In the genomic region with DNA sequence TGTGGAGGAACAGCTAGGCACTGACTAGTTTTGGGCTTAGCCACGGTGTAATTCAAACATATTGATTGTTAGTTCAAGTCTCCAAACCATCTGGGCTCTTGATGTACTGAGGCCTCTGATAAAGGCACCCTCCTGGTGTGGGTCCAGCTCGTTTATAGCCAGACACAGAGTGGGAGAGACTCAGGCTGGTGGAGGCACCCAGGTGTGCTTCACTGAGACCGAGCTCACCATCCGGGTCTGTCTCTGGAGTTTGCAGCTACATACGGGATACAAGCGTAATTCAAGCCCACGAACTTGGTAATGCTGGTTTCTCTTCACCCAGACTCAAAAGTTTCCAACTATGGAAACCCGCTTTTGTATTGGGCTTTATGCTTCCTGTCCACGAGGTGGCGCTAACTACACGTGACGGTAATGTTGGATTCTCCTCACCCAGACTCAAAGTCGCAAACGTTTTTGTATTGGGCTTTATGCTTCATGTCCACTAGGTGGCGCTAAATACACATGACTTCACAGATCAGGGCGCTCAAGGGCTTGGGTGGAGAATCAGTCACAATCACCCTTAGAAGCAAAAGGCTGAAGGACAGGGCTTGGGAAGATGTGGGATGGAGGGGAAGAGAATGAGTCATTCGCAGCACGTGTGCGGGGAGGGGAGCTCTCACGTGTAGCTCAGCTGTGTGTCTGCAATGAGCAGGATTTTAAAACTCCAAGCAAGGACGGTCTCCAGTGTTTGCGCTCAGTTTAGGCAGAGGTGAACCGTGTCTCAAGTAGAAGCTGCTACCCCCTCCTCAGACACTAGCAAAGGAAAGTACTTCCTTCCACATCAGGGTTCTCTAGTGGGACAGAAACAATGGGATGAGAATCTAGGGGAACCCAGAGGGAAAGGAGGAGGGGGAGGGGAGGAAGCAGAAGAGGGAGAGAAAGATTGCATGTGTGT, we compare ENCODE assay signal across 8 mouse cellular contexts. TPM values are rescaled to one million over a fixed set of nuclear protein-coding genes. Genes with fewer than 3 reads are reported as not detected.
DNase-seq lines count a peak whose midpoint lies in the region; ATAC-seq and TF ChIP-seq lines count a peak whose summit lies in the region.

No protein-coding gene starts in this region.

- ATAC-seq in erythroblast, adult 5-6 weeks (replicated peaks; ENCODE audit: low FRiP score, poor library complexity, severe bottlenecking): peak; percentile 76
- peak; percentile 78 for ATAC-seq in kidney, embryonic 14.5 days (ENCODE audit: low FRiP score, low TSS enrichment)
- peak; percentile 91 for ATAC-seq in limb, embryonic 14.5 days (ENCODE audit: low FRiP score, low read depth)
- ATAC-seq in monocyte, adult 5-6 weeks (replicated peaks; ENCODE audit: insufficient number of reproducible peaks, low FRiP score, low TSS enrichment, poor library complexity, severe bottlenecking): peak; percentile 72

- 22% methylated on average over 23 of the region's 23 CpGs for WGBS in heart, embryonic 10.5 days
- 24% methylated on average over 23 of the region's 23 CpGs for WGBS in kidney, embryonic 14.5 days
- WGBS in limb, embryonic 14.5 days: 20% methylated on average over 23 of the region's 23 CpGs

- no peak for TF ChIP-seq POLR2A in limb, embryonic 14.5 days (IDR thresholded peaks at IDR 0.05; ENCODE audit: borderline replicate concordance, extremely low read depth, insufficient read depth, insufficient read length)

- H3K36me3 ChIP-seq in heart, embryonic 10.5 days: no peaks in the 10 kb centered on the region
- H3K36me3 ChIP-seq in kidney, embryonic 14.5 days (ENCODE audit: control insufficient read depth, insufficient read depth, low read length): no peaks in the 10 kb centered on the region; the same call in 1 of the 2 replicates
- H3K36me3 ChIP-seq in limb, embryonic 14.5 days (ENCODE audit: control insufficient read depth, insufficient read depth, low read length): no peaks in the 10 kb centered on the region
- H3K36me3 ChIP-seq in splenic B cell, adult 2 months (ENCODE audit: control insufficient read depth, insufficient read depth, low read length, poor library complexity, severe bottlenecking): no peaks in the 10 kb centered on the region

- no peaks in the 10 kb centered on the region for H3K4me1 ChIP-seq in heart, embryonic 10.5 days
- no peaks in the 10 kb centered on the region for H3K4me1 ChIP-seq in kidney, embryonic 14.5 days (ENCODE audit: control insufficient read depth, insufficient read depth, low read length)
- no peaks in the 10 kb centered on the region for H3K4me1 ChIP-seq in limb, embryonic 14.5 days (ENCODE audit: control insufficient read depth, insufficient read depth, low read length)

- H3K27me3 ChIP-seq in heart, embryonic 10.5 days (ENCODE audit: insufficient read depth, poor library complexity, severe bottlenecking): peaks cover 29% of the 10 kb centered on the region; the same call in 1 of the 2 replicates
- no peaks in the 10 kb centered on the region for H3K27me3 ChIP-seq in kidney, embryonic 14.5 days (ENCODE audit: control insufficient read depth, insufficient read depth, low read length)
- no peaks in the 10 kb centered on the region for H3K27me3 ChIP-seq in limb, embryonic 14.5 days (ENCODE audit: control insufficient read depth, insufficient read depth, low read length)
- H3K27me3 ChIP-seq in splenic B cell, adult 2 months (ENCODE audit: control insufficient read depth, insufficient read depth, low read length, poor library complexity, severe bottlenecking): no peaks in the 10 kb centered on the region

- H3K27ac ChIP-seq in heart, embryonic 10.5 days: no peak overlapping the region
- no peak overlapping the region for H3K27ac ChIP-seq in kidney, embryonic 14.5 days (ENCODE audit: low read depth, low read length)
- no peak overlapping the region for H3K27ac ChIP-seq in limb, embryonic 14.5 days (replicated peaks; ENCODE audit: low read depth, low read length)

- peak; percentile 77 to 80 for DNase-seq in B cell, adult 2 months
- peak; percentile 98 for DNase-seq in brain, adult 2 months (ENCODE audit: low read depth, low spot score)
- peak; percentile 92 for DNase-seq in heart, embryonic 10.5 days (ENCODE audit: low spot score)
- peak; percentile 91 for DNase-seq in limb, embryonic 14.5 days (ENCODE audit: low spot score)
- peak; percentile 90 for DNase-seq in splenic B cell, adult 2 months (ENCODE audit: low read depth, low spot score)

- no peak overlapping the region for H3K4me2 ChIP-seq in kidney, embryonic 14.5 days (replicated peaks; ENCODE audit: low read depth, low read length)
- H3K4me2 ChIP-seq in limb, embryonic 14.5 days (replicated peaks; ENCODE audit: low read depth, low read length, severe bottlenecking): no peak overlapping the region

- H3K9ac ChIP-seq in kidney, embryonic 14.5 days (ENCODE audit: low read depth, low read length): no peak overlapping the region
- no peak overlapping the region for H3K9ac ChIP-seq in limb, embryonic 14.5 days (ENCODE audit: low read depth, low read length, severe bottlenecking)

- H3K9me3 ChIP-seq in heart, embryonic 10.5 days: no peaks in the 10 kb centered on the region
- H3K9me3 ChIP-seq in kidney, embryonic 14.5 days (ENCODE audit: control insufficient read depth, low read length): no peaks in the 10 kb centered on the region
- H3K9me3 ChIP-seq in limb, embryonic 14.5 days (ENCODE audit: control insufficient read depth, low read length): no peaks in the 10 kb centered on the region

- no peak overlapping the region for H3K4me3 ChIP-seq in heart, embryonic 10.5 days
- no peak overlapping the region for H3K4me3 ChIP-seq in kidney, embryonic 14.5 days (ENCODE audit: low read length)
- H3K4me3 ChIP-seq in limb, embryonic 14.5 days (replicated peaks; ENCODE audit: low read length): no peak overlapping the region

RNA-seq across cellular contexts. Expression of a gene that starts 40.0 kb away (rescaled TPM):
- not detected in 2 replicates for total RNA-seq in erythroblast, adult 5-6 weeks (2015; ENCODE audit: low replicate concordance)
- not detected in 2 replicates for total RNA-seq in erythroblast, adult 5-6 weeks (2017; ENCODE audit: low replicate concordance)
- polyA plus RNA-seq in heart, embryonic 10.5 days (2016; fragmentation: Nextera tagmentation; extraction: Ambion mirVana): 0.09 and 0.15 TPM in 2 replicates
- 4.3 and 5.8 TPM in 2 replicates for polyA plus RNA-seq in kidney, embryonic 14.5 days (2014; fragmentation: Nextera tagmentation; extraction: Ambion mirVana)
- polyA plus RNA-seq in limb, embryonic 14.5 days (2012; rRNA removed): 0.47 TPM in 2 replicates
- 0.04 and 0.18 TPM in 2 replicates for polyA plus RNA-seq in limb, embryonic 14.5 days (2014; fragmentation: Nextera tagmentation; extraction: Ambion mirVana)
- not detected in 3 replicates for total RNA-seq in monocyte, adult 5-6 weeks (2017)

RNA-seq across cellular contexts. Expression of a gene that starts 44.7 kb away (rescaled TPM):
- not detected in 2 replicates for total RNA-seq in erythroblast, adult 5-6 weeks (2015; ENCODE audit: low replicate concordance)
- total RNA-seq in erythroblast, adult 5-6 weeks (2017; ENCODE audit: low replicate concordance): not detected in 2 replicates
- polyA plus RNA-seq in heart, embryonic 10.5 days (2016; fragmentation: Nextera tagmentation; extraction: Ambion mirVana): 2.8 and 8.7 TPM in 2 replicates
- 34.7 and 45.3 TPM in 2 replicates for polyA plus RNA-seq in kidney, embryonic 14.5 days (2014; fragmentation: Nextera tagmentation; extraction: Ambion mirVana)
- polyA plus RNA-seq in limb, embryonic 14.5 days (2012; rRNA removed): 16.1 and 19.7 TPM in 2 replicates
- polyA plus RNA-seq in limb, embryonic 14.5 days (2014; fragmentation: Nextera tagmentation; extraction: Ambion mirVana): 27.3 and 27.6 TPM in 2 replicates
- not detected in 3 replicates for total RNA-seq in monocyte, adult 5-6 weeks (2017)

RNA-seq across cellular contexts. Expression of a gene that starts 52.2 kb away (rescaled TPM):
- not detected in 2 replicates for total RNA-seq in erythroblast, adult 5-6 weeks (2015; ENCODE audit: low replicate concordance)
- not detected in 2 replicates for total RNA-seq in erythroblast, adult 5-6 weeks (2017; ENCODE audit: low replicate concordance)
- polyA plus RNA-seq in heart, embryonic 10.5 days (2016; fragmentation: Nextera tagmentation; extraction: Ambion mirVana): 0.17 and 0.44 TPM in 2 replicates
- polyA plus RNA-seq in kidney, embryonic 14.5 days (2014; fragmentation: Nextera tagmentation; extraction: Ambion mirVana): 0.15 and 0.19 TPM in 2 replicates
- polyA plus RNA-seq in limb, embryonic 14.5 days (2012; rRNA removed): 0.33 and 0.42 TPM in 2 replicates
- polyA plus RNA-seq in limb, embryonic 14.5 days (2014; fragmentation: Nextera tagmentation; extraction: Ambion mirVana): 0.15 and 0.39 TPM in 2 replicates
- total RNA-seq in monocyte, adult 5-6 weeks (2017): not detected in 3 replicates
